Mouse (Mus musculus) heart, embryonic 15.5 days (tissue): ENCODE measurements at regions not wholly inside any gene's neighbourhood (a gene's known extent, or its start where the extent isn't known, plus 50 kb on each side); places are given as distances from the start of the nearest gene placed in this dataset.

Source experiments
- ATAC-seq: fragments of 200-750 bp; cut with Nextera tagmentation; replicated peaks from 2 replicates; pipeline ENCODE4 v1.8.0; 2017; ENCODE audit warnings: low read depth, moderate TSS enrichment; ENCODE audit not compliant: insufficient number of reproducible peaks, insufficient read depth, low FRiP score
- H3K27ac ChIP-seq: fragments of 300-500 bp; sonication (generic); 2 replicates; pipeline ENCODE4 v1.5.1; 2015; ENCODE audit warnings: mild to moderate bottlenecking, inconsistent platforms
- H3K27me3 ChIP-seq: fragments of 300-500 bp; sonication (generic); 2 replicates; pipeline ENCODE4 v1.6.1; 2015; ENCODE audit warnings: inconsistent platforms
- H3K36me3 ChIP-seq: fragments of 300-500 bp; sonication (generic); 2 replicates; pipeline ENCODE4 v1.6.1; 2015; ENCODE audit warnings: mild to moderate bottlenecking, inconsistent platforms
- H3K4me1 ChIP-seq: fragments of 300-500 bp; sonication (generic); replicated peaks from 2 replicates; pipeline ENCODE4 v1.6.1; 2015; ENCODE audit warnings: inconsistent platforms
- H3K4me2 ChIP-seq: fragments of 300-500 bp; sonication (generic); 2 replicates; pipeline ENCODE4 v1.6.1; 2015; ENCODE audit warnings: inconsistent platforms, mild to moderate bottlenecking, moderate library complexity
- H3K4me3 ChIP-seq: fragments of 300-500 bp; sonication (generic); 2 replicates; pipeline ENCODE4 v1.5.1; 2015; ENCODE audit warnings: mild to moderate bottlenecking, inconsistent platforms
- H3K9ac ChIP-seq: fragments of 300-500 bp; sonication (generic); 2 replicates; pipeline ENCODE4 v1.6.1; 2015; ENCODE audit warnings: mild to moderate bottlenecking, inconsistent platforms
- H3K9me3 ChIP-seq: fragments of 300-500 bp; sonication (generic); replicated peaks from 2 replicates; pipeline ENCODE4 v1.6.1; 2016; ENCODE audit warnings: inconsistent platforms
- WGBS: fragments of 180-500 bp; shearing (Covaris S2); methylation state at CpG from one replicate; pipeline ENCODE4 v1.1.7; 2015; ENCODE audit warnings: mixed read lengths; 5-methylcytosine and 5-hydroxymethylcytosine counted together

DNA sequence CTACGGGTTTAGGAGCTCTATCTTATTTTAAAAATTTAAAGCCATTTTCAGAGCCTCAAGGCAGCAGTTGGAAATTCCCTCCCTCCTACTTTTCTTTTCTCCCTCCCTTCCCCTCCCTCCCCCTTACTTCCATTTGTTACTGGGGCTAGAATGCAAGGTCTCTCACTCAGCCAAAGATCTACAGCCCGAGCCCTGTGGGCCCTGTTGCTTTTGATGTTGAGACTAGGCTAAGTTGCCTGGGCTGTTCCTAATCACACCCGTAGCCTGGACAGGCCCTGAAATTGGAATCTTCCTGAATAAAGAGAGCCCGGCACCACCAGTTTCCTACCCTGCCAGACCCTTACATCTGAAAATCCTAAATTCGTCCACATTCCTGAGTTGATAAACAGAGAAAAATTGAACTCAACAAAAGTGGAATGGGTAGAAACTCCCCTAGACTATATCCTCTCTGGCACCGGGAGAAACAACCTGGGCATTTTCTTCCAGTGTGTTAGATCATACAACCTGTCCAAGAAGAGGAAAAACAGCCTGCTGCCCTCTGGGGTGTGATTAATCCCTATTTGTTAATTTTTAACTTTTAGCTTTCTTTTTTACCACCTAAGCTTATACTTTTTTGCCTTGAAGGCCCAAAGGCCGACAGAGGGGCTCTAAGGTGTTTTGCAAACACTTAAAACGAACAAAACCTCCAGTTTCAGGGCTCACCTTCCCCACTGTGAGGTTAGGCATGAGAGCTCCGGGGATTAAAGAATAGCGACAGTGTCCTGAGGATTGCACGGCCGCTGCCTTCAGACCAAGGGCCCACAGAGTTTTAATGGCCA, 98.7 kb upstream of the Stx16 start:
- Histone ChIP-seq H3K9ac (no peak overlapping the region), H3K27me3 (no peaks in the 10 kb centered on the region), H3K27ac (no peak overlapping the region), H3K36me3 (no peaks in the 10 kb centered on the region), H3K9me3 (no peaks in the 10 kb centered on the region), H3K4me2 (no peak overlapping the region), H3K4me1 (no peaks in the 10 kb centered on the region), H3K4me3 (no peak overlapping the region)
- WGBS: 49% methylated on average over 12 of the region's 12 CpGs
- ATAC-seq: no peak

DNA sequence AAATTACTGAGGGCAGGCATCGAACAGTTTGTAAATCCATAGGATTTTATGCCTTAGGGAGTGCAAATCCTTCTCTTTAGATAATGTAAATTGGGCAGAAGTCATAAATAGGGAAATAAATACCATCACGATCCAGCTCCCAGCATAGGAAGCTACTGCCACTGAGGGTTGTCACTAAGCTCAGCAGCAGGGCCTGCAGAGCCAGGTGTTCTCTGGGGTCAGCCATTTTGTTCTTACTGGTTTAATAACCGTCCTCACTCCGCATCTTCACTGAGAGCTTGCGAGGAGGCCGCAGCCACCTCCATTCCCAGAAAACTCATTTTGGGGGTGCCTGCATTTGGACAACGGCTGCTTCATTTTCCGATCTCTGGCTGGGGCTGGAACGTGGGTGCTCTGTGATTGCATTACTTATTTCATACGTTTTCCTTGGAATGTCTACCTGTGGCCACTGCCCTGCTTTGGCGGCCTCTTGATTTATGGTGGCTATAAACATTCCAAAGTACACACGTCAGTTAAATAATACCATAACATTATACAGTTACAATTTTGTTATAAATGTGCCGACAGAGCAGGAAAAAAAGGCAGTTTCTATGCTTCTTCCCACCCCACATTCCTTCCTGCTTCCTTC, 97.9 kb upstream of the Stx16 start:
- Histone ChIP-seq H3K36me3 (no peaks in the 10 kb centered on the region), H3K4me3 (no peak overlapping the region), H3K9me3 (no peaks in the 10 kb centered on the region), H3K27me3 (no peaks in the 10 kb centered on the region), H3K4me2 (no peak overlapping the region), H3K9ac (no peak overlapping the region), H3K27ac (no peak overlapping the region), H3K4me1 (no peaks in the 10 kb centered on the region)
- no peak for ATAC-seq
- 79% methylated on average over 13 of the region's 13 CpGs for WGBS

DNA sequence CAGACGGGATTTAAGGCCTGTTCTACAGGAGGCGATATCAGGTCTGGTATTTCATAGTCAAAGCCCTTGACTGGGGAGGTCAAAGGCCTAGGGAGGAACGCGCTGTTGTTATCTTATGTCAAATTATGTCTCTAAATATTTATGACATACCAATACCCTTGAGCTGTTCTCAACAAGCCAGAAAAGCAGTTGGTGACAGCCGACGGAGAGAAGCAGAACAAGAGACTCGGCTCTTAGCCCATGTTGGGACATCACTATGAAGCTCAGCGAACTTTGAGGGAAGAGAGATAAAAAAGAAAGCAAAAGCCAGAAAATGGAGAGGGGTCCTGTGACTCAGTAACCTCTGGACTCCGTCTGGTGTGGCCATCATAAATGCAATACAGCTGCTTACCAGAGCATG, 95.1 kb upstream of the Stx16 start:
- Histone ChIP-seq H3K4me1 (no peaks in the 10 kb centered on the region), H3K4me3 (no peak overlapping the region), H3K27ac (no peak overlapping the region), H3K27me3 (no peaks in the 10 kb centered on the region), H3K4me2 (no peak overlapping the region), H3K9me3 (no peaks in the 10 kb centered on the region), H3K36me3 (no peaks in the 10 kb centered on the region), H3K9ac (no peak overlapping the region)
- WGBS: 58% methylated on average over 9 of the region's 9 CpGs
- ATAC-seq: no peak

DNA sequence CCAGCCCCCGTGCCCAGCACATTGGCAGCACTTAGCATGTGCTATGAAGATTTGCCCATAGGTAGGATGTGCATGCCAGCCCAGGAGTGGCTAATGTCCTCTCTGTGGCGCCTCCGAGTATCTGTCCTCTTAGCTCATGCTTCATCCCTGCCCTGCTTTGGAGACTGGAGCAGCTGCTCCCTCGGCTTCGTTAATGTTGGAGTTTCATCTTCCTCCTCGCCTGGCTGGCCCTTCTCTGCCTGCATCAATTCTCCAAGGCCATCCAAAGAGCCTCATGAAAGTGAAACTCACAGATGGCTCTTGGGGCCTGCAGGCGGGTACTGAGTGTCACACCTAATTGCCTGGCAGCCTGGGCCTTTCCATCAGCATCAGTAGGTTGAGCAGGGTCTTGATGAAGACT, 88.6 kb upstream of the Stx16 start:
- H3K4me1 ChIP-seq: peaks cover 11% of the 10 kb centered on the region
- no peaks in the 10 kb centered on the region for H3K36me3 ChIP-seq
- no peak overlapping the region for H3K27ac ChIP-seq
- no peak overlapping the region for H3K9ac ChIP-seq
- H3K4me2 ChIP-seq: no peak overlapping the region
- no peaks in the 10 kb centered on the region for H3K27me3 ChIP-seq
- H3K4me3 ChIP-seq: no peak overlapping the region
- 81% methylated on average over 7 of the region's 7 CpGs for WGBS
- ATAC-seq: no peak
- no peaks in the 10 kb centered on the region for H3K9me3 ChIP-seq

DNA sequence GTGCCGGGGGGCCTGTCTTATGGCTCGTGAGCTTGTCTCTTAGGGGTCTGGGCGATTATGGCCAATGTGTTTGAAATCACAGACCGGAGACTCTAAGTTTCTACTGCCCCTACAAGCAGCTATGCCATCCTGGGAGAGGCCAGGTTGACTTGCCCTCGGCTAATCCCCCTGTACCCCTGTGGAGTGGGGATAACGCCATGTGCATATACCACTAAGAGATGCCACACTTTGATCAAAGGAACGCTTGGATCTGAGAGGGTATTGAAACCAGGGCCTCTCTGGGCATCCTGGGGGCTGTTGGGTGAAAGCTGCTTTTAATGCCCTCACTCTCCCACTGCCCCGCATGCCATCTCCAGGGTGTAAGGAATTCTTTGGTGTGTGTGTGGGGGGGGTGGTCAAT, 88.2 kb upstream of the Stx16 start:
- peaks cover 11% of the 10 kb centered on the region for H3K4me1 ChIP-seq
- no peaks in the 10 kb centered on the region for H3K9me3 ChIP-seq
- H3K27ac ChIP-seq: no peak overlapping the region
- 80% methylated on average over 8 of the region's 8 CpGs for WGBS
- no peak overlapping the region for H3K4me3 ChIP-seq
- no peak overlapping the region for H3K9ac ChIP-seq
- no peak for ATAC-seq
- no peaks in the 10 kb centered on the region for H3K27me3 ChIP-seq
- no peaks in the 10 kb centered on the region for H3K36me3 ChIP-seq
- H3K4me2 ChIP-seq: no peak overlapping the region

DNA sequence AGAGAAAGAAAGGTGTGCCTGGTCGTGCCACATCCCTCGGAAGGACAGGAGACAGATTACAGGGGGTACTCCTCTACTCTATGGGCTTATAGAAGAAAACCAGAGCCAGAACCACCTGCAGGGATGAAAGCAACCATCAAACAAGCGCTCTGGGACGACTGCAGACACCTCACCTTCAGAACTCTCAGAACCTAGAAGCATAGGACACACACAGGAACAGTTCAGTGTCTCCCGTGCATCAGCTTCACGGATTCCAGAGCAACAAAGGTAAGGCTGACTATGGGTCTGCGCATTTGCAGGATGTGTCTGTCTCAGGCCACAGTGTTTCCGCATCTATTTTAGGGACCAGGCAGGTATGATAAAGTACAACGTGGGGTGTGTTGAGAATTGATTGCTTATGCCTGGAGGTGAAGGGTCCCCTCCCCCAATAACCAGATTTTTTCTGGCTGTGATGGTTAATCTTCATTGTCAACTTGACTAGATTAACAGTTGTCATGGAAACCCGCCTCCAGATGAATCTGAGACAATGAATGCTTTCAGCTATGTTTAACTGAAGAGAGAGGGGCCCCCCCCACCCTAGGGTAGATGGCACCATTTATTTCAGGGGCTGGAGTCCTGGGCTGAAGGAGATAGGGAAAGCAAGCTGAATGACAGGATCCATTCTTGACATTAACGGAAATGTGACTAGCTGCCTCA, 87.3 kb upstream of the Stx16 start:
- no peaks in the 10 kb centered on the region for H3K27me3 ChIP-seq
- no peak overlapping the region for H3K4me3 ChIP-seq
- peaks cover 11% of the 10 kb centered on the region for H3K4me1 ChIP-seq
- no peak overlapping the region for H3K9ac ChIP-seq
- H3K4me2 ChIP-seq: no peak overlapping the region
- H3K9me3 ChIP-seq: no peaks in the 10 kb centered on the region
- no peak for ATAC-seq
- H3K27ac ChIP-seq: no peak overlapping the region
- H3K36me3 ChIP-seq: no peaks in the 10 kb centered on the region
- WGBS: 76% methylated on average over 11 of the region's 11 CpGs

GRCm38 (mm10) chr2:173990664-173991063, 85.4 kb upstream of the Stx16 start:
- Histone ChIP-seq H3K4me3 (no peak overlapping the region), H3K27ac (no peak overlapping the region), H3K4me2 (no peak overlapping the region), H3K27me3 (no peaks in the 10 kb centered on the region), H3K4me1 (peaks cover 15% of the 10 kb centered on the region), H3K9me3 (no peaks in the 10 kb centered on the region), H3K36me3 (no peaks in the 10 kb centered on the region), H3K9ac (no peak overlapping the region)
- no peak for ATAC-seq
- 75% methylated on average over 4 of the region's 4 CpGs for WGBS

- H3K9me3 ChIP-seq: no peaks in the 10 kb centered on the region
- no peak overlapping the region for H3K27ac ChIP-seq
- WGBS: 84% methylated on average over 15 of the region's 15 CpGs
Measured at GRCm38 (mm10) chr2:173991447-173991846, 84.7 kb upstream of the Stx16 start.

GRCm38 (mm10) chr2:173992041-173992440, 84.1 kb upstream of the Stx16 start:
- 0 out of 2 replicates have a peak, but pooled peaks have one; percentile 62 for ATAC-seq
- 33% methylated on average over 5 of the region's 5 CpGs for WGBS

More at GRCm38 (mm10) chr2:173991447-173991846, 84.7 kb upstream of the Stx16 start:
- no peaks in the 10 kb centered on the region for H3K36me3 ChIP-seq
- peaks cover 15% of the 10 kb centered on the region for H3K4me1 ChIP-seq
- H3K9ac ChIP-seq: no peak overlapping the region
- no peaks in the 10 kb centered on the region for H3K27me3 ChIP-seq
- no peak for ATAC-seq
- H3K4me2 ChIP-seq: no peak overlapping the region
- H3K4me3 ChIP-seq: no peak overlapping the region

GRCm38 (mm10) chr2:173993431-173993955, 82.6 kb upstream of the Stx16 start:
- H3K4me2 ChIP-seq: no peak overlapping the region
- H3K9me3 ChIP-seq: no peaks in the 10 kb centered on the region
- H3K27ac ChIP-seq: no peak overlapping the region
- ATAC-seq: no peak
- no peak overlapping the region for H3K9ac ChIP-seq
- peaks cover 15% of the 10 kb centered on the region for H3K4me1 ChIP-seq
- no peaks in the 10 kb centered on the region for H3K36me3 ChIP-seq
- H3K4me3 ChIP-seq: no peak overlapping the region
- WGBS: 76% methylated on average over 5 of the region's 5 CpGs
- H3K27me3 ChIP-seq: no peaks in the 10 kb centered on the region

More at GRCm38 (mm10) chr2:173992041-173992440, 84.1 kb upstream of the Stx16 start:
- Histone ChIP-seq H3K36me3 (no peaks in the 10 kb centered on the region), H3K27ac (no peak overlapping the region), H3K4me2 (no peak overlapping the region), H3K9me3 (no peaks in the 10 kb centered on the region), H3K4me1 (peaks cover 15% of the 10 kb centered on the region), H3K9ac (no peak overlapping the region), H3K27me3 (no peaks in the 10 kb centered on the region), H3K4me3 (no peak overlapping the region)

DNA sequence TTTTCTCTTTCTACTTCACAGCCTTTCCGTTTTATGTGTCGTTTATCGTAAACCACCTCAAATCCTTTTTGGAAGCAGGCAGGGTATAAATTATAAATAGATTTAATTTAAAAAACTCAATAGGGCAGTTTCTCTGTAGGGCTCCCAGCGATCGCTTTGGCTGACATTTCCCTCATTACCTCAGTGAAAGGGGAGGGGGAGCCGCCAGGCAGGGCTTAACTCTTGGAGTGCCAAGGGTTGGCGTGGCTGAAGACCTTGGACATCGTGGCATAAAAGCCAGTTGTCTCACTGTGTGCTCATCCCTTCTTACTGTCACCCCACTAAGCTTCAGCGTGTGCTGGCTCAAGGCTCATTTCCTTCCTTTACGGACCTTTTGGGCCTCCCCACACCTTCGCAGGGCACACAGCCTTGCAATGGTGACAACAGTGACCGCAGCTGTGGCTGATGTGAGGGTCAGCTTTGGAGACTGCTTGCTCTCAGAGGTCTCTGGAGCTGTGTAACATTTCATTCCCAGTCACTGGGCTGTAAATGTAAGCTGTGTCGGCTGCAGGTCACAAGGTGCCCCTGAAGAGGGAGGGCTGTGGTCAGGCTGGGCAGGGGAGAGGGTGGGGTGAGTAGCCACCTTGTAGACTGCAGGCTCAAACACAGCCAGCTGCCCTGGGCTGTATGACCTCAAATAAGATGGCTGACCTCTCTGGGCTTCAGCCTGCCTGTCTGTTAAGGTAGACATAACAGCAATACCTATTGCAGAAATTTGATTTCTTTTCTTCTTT, 81.6 kb upstream of the Stx16 start:
- H3K9ac ChIP-seq: no peak overlapping the region
- no peaks in the 10 kb centered on the region for H3K9me3 ChIP-seq
- peaks cover 15% of the 10 kb centered on the region for H3K4me1 ChIP-seq
- H3K36me3 ChIP-seq: no peaks in the 10 kb centered on the region
- no peak overlapping the region for H3K27ac ChIP-seq
- no peak for ATAC-seq
- H3K4me2 ChIP-seq: no peak overlapping the region
- no peaks in the 10 kb centered on the region for H3K27me3 ChIP-seq
- WGBS: 47% methylated on average over 13 of the region's 13 CpGs
- H3K4me3 ChIP-seq: no peak overlapping the region
